Mouse (Mus musculus): ENCODE measurements at regions not wholly inside any gene's neighbourhood (a gene's known extent, or its start where the extent isn't known, plus 50 kb on each side); places are given as distances from the start of the nearest gene placed in this dataset.

DNA sequence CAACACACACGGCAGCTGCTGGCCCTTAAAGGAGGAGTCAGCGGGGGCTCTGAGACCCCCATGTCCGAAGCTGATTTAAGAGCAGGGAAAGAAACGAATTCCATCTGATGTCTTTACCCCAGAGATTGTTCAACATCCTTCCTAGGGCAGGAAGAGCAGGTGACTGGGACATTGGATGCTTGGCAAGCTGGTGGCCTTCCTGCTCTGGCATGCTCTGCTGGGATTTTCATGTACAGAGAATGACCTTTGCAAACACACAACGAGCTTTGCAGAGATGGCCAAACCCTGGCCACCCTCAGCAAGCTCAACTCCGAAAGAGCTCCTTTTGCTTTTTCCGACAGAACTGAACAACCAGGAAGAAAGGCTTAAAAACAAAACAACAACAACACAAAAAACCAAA, 194.7 kb upstream of the Map3k1 start:
- no peak for DNase-seq

DNA sequence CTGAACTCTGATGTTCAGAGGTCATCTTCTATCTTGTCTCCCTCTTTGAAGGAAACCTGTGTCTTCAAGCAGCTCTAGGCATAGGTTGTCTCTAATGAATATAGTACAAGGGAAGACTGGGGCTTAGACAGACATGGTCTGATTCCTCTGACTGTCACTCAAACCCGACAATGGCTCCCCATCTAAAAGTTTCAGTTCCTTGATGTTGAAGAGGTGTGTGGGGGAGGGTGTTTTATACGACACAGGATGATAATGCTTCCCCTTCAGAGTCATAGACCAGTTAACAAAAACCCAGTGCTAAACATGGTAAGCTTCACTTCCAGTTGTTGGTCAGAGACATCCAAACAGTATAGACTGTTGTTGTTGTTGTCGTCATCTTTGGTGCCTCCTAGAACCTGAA, 195.3 kb upstream of the Map3k1 start:
- DNase-seq, result no peak

DNA sequence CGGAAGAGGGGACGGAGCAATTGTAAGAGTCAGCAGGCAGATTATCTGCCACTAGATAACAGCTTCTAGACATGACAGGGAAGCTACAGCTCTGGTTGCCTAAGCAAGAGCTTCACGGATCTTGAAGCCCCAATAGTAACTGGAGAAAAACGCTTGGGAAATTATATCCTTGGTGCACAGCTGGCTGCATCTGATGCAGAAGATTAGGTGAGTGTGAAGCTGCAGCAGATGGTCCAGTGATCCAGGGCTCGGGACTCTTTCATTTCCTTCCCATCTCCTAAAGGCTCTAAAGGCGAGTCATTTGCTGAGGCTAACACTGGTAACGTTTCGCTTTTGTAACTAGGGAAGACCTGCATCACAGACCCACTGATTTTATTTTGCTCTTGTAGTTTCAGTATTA, 196.6 kb upstream of the Map3k1 start:
- no peak for DNase-seq

DNA sequence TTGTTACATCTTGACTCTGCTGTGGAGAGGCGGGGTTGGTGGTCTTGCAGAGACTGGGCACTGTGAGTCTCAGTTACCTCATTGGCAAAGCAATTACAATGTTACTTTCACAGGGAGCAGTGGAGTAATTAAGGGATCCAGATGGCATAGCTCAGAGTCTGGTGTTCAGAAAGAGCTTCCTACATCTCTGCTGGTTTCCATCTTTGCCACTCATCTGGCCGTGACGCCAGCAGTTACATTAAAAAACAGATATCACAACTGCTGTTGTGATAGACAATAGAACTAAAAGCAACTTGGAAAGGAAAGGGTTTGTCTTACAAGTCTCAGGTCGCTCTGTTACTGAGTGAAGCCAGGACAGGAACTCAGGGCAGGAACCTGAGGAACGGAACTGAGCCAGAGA, 200.0 kb upstream of the Map3k1 start:
- DNase-seq, result no peak

DNA sequence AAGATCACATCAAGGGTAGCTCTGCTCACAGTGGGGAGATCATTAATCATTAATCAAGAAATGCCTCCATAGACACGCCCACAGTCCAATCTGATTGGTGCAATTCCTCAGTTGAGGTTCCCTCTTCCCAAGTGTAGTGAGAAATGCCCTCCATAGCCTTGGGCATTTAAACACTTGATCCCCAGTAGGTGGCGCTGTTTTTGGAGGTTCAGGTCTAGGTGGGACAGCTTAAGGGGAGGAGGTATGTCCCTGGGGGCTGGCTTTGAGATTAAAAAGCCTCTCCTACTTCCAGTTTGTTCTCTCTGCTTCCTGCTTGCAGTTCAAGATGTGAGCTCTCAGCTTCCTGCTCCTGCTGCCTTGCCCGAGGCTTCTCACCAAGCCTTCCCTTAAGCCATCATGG, 200.5 kb upstream of the Map3k1 start:
- DNase-seq, result no peak

DNA sequence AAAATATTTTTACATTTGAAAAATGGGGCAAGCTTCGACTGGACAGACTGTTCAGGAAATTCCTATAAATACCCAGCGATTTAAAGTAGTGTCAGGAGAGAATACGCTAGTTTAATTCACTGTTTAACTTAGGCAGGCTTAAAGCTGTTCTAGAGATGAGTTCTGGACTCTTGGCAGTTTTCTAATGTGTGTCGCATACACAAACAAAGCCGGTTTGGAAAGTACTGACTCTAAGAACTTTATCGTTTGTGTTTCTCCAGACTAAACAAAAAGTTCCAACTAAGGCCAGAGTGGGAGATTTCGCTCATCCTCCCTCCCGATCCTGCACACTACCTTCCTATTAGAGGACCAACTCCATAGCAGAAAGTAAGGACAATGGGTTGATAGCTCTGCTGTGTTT, 201.7 kb upstream of the Map3k1 start:
- DNase-seq, result no peak

DNA sequence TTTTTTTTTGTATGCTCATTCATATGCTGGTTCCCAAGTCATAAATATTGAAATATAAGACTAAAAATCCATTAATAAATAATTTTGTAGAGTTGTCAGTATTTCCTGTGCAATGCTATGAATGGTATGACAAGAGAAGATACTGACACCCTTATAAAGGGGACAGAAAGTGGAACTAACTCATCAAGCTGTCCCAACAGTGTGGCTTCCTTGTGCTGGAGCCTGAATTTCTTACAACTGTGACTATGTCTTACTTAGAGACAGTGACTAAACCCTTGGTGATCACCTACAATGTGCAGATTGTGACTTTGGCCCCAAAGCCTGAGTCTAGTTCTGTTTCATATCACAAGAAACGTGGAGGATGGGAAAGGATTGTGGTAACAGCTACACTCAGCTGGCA, 203.8 kb upstream of the Map3k1 start:
- DNase-seq, result no peak

DNA sequence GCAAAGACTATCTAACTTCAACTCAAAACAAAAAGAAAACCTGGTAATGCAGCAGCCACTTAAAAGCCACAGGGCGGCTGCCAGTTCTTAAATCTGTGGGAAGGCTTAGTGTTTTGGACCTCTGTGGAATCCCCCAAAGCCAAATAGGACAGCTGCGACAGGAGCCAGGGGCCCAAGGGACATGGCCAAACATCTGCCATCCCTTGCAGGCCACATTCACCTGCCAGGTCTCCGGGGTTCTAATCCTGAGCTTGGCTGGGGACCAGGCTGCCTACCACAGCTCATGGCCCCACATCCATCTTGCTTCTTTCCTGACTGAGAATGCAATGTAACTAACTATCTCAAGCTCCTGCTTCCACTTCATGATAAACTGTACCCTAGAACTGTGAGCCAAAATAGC, 206.3 kb upstream of the Map3k1 start:
- no peak for DNase-seq

DNA sequence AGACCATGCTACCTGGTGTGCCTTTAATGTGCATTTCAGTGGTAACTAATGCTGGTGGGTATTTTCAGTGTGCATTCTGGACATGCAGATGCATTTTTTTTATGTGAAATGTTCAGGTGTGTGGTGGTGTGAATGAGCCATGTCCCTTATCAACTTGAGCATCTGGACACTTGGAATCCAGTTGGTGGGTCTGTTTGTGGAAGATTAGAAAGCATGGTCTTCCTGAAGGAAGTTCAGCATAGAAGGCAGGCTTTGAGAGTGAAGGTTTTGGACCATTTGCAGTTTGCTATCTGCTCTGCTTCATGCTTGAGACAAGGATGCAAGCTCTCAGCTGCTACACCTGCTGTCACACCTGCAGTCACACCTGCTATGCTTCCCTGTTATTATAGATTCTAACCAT, 207.5 kb upstream of the Map3k1 start:
- DNase-seq, result no peak

DNA sequence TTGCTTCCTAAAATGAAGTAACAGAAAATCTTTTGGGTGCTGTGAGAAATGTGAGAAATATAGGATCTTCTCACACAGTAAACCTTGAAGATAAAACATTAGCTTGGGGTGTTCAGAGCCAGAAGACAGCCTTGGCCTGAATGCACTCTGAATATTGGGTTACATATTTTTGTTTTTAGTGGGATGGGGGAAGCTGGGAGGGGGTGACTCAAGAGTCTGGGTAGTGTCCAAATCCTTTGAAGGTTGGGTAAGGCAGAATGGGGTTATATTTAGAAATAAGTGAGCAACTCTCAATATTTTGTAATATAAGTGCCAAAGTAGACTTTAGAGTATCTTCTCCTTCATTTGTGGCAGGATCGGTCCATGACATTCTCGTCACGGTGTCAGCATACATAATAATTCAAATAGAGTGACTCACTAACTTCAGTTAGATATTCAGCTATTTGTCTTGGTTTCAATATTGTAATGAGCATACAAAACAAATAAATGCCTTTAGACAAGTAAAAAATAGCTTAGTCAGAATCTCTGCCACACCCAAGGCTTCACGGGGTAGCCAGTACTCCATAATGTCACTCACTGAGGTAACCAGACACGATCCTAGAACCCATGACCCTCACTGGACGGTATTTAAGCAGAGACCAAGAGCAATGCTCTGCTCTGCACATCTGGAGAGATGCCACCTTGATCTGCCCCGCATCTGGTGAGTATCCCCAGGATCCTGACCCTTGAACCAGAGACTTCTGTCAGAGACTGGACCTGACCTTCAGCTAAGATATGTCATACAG, 209.9 kb upstream of the Map3k1 start:
- no peak for DNase-seq

DNA sequence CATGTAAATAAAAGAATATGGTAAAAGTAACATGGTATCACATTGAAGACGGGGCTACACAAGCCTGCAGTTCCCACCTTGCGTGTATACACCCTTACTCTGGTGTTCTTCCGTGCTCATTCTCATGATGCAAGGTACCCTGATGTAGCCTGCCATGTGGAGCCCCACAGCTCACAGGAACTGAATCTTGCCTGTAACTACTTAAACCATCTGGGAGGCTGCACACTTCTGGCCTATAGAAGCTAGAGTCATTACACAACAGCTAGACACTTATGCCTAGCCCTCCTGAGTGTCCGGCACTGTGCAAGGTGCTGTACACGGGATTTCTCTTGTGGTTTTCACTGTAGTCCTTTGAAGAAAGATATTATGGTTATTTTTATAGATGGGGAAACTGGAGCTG, 210.8 kb upstream of the Map3k1 start:
- DNase-seq, result no peak

DNA sequence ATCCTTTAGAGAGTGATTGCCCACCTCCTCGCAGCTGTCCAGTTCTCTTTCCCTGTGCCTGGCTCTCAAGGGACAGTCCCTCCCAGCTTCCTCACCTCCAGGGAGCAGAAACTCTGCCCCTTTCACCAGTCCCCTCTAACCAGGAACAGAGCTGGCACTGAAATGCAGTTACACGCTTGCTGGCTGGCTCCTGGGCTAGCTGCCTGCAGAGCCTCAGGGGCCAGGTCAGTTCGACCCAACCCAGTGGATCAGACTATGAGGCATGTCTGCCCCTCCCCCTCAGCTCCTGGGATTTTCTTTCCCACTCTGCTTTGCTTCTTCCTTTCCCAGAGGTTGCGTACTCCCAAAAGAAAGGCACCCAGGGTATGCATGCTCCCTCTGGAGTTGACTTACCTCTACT, 214.4 kb upstream of the Map3k1 start:
- peak; percentile 51 for DNase-seq

DNA sequence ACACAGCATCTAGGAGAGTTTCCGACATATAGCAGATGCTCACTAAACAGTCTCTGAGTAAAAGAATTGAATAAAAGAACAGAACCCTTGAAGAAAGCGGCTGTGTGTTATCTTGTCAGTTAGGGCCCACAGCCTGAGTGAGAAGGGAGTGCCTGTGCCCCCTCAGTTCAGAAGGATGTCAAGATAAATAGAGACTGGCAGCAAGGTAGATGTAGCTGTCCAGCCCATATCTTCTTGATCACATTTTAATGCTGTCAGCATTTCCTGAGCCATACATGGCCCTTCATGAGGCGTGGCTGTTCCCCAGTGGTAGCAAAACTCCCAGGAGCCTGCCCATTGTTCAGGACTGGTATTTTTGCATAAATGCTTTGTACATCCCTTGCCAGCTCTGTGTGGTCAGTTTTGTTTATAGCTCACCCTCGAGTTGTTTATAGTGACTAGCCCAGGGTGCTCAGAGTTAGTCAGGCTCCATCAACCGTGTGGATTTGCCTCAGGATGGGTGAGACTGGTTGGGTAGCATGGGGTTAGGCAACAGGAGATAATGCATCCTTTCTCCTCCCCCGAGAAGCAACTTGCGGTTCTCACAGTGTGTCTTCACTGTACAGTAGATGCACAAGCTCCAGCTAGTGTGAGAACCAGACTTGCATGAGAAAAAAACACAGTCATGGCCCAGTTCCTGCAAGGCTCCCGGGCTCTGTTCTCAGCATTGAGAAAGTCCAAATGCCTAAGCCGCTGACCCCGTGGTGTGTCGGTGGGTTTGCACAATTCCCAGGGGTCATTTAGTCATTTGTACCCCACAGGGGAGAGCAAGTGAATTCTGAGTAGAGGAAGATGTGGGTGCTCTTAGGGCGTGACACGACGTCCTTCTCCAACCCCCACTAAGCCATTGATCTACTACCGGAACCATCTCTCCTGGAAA, 216.1 kb upstream of the Map3k1 start:
- DNase-seq, result no peak

DNA sequence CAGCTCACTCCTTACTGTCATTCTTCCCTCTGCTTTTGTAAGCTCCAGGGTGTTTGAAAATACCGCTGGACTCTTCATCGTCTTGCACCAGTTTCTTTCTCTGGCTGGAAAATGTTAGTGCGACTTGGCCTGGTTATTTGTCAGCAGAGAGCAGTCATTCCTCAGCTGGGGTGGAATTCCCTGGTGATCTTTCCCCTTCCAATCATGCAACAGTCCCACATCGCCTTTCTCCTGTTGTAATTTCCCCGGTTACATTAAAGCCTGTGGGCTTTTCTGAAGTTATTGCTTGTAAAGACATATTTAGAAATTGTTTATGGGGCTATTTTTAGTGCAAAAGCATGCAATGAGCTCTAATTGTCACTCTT, 216.8 kb upstream of the Map3k1 start:
- DNase-seq, result no peak

DNA sequence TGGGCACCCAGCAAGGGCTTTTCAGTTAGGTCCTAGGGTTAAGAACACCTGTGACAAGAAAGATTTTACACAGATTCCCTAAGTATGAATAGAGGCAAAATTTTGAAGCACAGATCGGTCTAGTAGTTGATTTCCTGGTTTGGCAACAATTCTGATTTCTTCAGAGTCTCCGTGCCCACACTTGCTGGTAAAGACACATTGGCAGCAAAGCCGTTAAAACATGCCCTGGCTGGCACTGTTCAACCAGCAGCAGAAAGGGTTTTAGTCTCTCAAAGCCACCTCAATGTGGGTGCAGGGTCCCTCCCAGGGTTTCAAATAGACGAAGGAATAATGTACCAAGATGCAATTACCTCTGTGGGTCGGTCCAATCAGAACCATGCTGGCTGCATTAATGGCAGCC, 218.9 kb upstream of the Map3k1 start:
- no peak for DNase-seq

DNA sequence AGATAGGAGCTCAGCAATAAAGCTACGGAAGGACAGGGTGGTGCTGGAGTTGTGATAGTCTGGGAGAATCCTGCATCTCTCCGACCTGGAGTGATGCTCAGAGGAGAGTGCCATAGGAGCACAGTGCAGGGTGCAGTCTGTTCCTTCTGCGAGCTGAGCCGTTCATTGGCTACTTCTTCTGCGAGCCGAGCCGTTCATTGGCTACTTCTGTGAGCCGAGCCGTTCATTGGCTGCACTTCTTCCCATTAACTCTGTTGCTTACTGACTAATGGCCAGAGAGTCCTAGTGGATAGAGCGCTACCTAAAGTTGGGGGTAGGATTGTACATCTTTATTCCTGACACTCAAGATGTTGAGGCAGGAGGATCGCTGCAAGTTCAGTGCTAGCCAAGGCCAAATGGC, 222.3 kb upstream of the Map3k1 start:
- DNase-seq, result no peak

DNA sequence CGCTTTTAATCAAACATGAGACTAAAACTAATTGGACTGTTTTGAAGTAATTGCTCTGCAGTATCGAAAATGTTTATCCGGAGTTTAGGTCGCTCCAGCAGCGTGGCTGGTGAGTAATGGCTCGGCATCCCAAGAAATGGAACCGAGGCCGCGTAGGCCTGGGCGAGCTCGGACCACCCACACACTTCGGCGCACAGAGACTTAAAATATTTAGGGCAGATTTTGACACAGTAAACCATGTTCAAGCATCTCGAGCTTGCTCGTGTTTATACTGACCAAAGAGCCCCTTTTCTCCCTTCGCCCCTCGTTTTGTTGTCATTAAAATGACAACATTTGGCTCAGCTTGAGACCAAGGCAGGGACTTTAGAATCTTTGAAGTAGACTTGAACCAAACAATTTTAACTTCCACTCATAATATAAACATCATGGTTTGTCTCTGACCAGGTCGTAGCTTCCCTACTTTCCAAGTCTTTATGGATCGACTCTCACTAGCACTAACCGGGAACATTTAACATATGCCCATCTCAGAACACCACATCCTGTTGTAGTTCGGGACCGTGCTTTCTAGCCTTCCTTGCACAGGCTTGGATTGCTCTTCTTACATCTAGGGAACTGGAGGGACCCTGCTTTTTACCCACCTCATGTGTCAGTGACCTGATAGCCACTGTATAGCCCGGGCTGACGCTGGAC, 223.0 kb upstream of the Map3k1 start:
- peak; percentile 45 for DNase-seq

DNA sequence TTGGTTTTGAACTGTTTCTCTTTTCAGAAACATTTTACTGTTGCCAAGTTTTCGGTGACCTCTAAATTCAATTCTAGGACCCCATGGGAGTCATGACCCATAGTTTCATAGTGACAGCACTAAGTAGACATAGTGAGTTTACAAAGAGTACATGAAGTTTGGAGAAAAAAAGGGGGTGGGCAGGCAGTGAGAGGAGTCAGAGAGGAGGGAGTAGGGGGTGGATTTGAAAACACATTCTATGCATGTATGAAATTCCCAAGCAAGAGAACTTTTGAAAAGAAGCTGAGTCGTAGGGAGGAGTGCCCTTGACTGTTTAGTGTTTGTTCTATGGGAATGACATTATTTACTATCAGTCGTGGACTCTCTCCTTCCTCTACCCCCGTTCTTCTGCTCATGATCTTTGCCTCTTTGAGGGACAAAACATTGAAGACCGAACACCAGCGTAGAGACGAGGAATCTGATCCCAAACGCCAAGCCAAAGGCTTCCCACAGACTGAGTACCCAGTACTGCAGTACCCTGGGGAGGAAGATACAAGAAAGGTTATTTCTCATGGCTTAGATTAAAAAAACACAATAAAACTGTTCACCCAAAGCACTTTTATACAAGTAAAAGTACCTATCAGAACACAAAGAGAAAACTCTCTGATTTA, 229.1 kb upstream of the Map3k1 start:
- DNase-seq, result no peak

DNA sequence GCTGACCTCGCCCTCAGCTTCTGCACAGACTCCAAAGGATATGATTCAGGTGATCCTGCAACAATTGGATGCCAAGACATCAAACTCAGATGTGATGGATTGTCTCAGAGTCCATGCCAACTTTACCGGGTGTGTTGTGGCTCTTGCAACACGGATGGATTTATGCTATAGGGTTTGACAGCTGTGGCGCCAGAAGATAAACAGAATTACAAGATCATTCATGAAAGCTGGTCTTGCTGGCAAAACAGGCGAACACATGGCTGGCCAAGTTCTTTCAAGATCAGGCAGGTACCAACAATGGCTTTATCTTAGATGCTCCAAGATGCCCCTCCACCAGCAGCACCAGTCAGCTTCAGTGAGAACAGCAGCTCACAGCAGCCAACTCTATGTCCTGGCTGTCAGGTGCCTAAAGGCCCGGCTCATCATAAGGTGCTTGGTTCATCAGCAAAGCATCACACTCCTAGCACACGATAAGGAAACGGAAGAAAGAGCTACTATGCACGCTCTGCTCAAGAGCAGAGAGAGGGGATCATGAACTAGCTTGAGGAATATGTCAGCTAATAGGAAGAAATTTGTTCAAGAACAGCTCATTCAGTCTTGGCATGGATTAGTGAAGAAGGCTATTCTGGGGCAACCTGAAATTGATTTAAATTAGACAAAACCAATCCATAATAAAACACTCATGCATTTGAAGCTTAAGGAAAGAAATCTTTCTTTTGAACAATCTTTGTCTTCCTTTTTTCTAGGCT, 229.9 kb upstream of the Map3k1 start:
- DNase-seq, result no peak

DNA sequence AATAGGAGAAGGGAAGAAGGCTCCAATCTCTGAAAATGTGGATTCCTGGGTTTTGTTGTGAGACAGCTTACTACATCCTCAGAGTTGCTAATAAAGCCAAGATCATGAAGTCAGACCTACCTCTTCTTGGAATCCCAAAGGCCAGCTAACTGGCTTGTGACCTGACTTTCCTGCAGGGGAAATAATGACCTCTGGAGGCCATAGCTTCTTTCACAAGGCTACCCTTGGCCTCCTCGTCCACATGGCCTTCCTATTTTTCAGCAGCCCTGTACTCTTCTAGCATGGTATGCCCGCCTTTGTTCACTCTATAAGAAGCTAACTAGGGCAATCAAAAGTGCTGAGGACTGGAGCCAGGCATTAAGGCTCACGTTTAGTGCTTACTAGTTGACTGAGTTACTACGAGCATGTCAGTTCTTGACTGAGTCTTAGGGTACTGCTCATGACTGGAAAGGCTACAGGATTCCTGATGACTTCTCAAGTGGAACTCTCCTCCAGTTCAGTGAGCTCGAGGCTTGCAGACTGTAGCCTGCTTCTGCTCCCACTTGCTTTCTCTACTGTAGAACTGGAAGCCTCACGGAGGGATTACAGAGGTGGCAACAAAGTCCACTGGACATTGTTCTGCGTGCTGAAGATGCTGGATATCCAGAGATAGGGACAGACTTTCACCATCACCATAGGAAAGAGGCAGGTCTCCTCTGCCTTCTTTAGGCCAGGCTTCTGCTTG, 230.8 kb upstream of the Map3k1 start:
- DNase-seq, result peak; percentile 50

DNA sequence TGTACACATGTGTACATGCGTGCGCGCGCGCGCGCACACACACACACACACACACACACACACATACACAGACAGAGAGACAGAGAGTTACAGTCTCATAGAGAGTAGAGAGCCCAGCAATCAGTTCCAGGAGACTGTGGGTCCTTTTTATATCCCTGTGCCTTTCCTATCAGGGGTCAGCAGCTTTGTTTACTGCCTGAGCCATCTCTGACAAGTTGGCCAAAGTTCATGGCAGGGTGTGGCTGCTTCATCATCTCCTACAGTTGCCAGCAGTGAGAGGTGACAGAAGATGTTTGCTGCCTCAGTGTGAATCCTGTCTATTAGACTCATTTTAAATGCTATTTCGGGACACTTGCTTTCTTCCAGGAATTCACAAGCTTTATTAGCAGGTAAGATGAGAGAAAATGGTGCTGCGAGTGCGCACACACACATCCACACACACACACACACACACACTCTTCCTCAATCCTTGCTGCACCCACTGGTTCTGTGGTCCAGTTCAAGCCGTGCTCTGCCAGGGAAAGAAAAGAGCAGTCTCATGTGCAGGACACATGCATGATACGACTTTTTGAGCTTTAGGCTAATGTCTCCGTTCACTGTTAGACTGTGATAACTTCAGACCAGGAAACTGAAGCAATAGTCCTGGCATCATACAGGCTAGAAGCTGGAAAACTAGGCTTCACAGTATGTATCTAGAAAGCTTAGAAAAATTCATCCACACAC, 234.9 kb upstream of the Map3k1 start:
- no peak for DNase-seq

Measured in kidney, postnatal 10 days (tissue).